Mouse (Mus musculus): ENCODE data around the gene Mboat2.

GRCm38 (mm10) chr12:24897354-24897753, 66.7 kb downstream of the Mboat2 start:
- TF ChIP-seq POLR2A (IDR thresholded peaks at IDR 0.05; ENCODE audit: insufficient read depth, low read depth, low read length) (no peak), CTCF (IDR thresholded peaks at IDR 0.05; ENCODE audit: insufficient read depth, low read depth, low read length) (no peak)
